Mouse (Mus musculus): ENCODE measurements around the gene Ccnd3. TPM values are rescaled to one million over a fixed set of nuclear protein-coding genes. Genes with fewer than 3 reads are reported as not detected.
A peak's percentile ranks its signal among the peaks of the same experiment; 100 is the strongest.

Gene Ccnd3
- total and polyA plus RNA-seq, 2 experiments = 16.8 to 39.1 TPM

DNA sequence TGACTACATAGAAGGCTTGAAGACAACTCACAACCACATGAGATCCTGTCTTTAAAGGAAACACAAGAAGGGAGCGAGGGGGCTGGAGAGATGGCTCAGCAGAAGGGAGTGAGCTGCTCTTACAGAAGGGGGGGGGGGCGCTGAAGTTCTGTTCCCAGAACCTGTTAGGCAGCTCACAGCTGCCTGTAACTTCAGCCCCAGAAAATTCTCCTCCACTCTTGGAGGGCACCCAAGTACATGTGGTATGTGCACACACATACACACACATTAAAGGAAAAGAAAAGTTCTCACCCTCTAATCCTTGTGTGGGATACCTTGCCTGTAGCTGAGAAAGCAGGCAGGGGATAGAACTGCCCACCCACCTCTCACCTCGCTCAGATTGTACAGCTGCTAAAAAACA is 52.3 kb downstream of the Ccnd3 start:
- 90% methylated on average over 3 of the region's 3 CpGs for WGBS
- no peak overlapping the region for H3K4me3 ChIP-seq (ENCODE audit: insufficient read depth, low read depth, low read length)
- H3K36me3 ChIP-seq (ENCODE audit: control insufficient read depth, insufficient read depth, low read length) = no peaks in the 10 kb centered on the region
- H3K9ac ChIP-seq (ENCODE audit: low read depth, low read length) = no peak overlapping the region
- DNase-seq (ENCODE audit: extremely low read depth, low read depth, low spot score) = no peak
- no peak for TF ChIP-seq CTCF (IDR thresholded peaks at IDR 0.05; ENCODE audit: low read depth, low read length)
- TF ChIP-seq POLR2A (IDR thresholded peaks at IDR 0.05; ENCODE audit: extremely low read depth, insufficient read depth, low read length) = no peak
- no peaks in the 10 kb centered on the region for H3K4me1 ChIP-seq (ENCODE audit: control insufficient read depth, insufficient read depth, low read length)
- H3K27ac ChIP-seq (replicated peaks; ENCODE audit: insufficient read depth, low read depth, low read length) = no peak overlapping the region
- H3K27me3 ChIP-seq (ENCODE audit: control insufficient read depth, insufficient read depth, low read length) = no peaks in the 10 kb centered on the region
- no peaks in the 10 kb centered on the region for H3K79me2 ChIP-seq (ENCODE audit: control insufficient read depth, insufficient read depth, low read length)

DNA sequence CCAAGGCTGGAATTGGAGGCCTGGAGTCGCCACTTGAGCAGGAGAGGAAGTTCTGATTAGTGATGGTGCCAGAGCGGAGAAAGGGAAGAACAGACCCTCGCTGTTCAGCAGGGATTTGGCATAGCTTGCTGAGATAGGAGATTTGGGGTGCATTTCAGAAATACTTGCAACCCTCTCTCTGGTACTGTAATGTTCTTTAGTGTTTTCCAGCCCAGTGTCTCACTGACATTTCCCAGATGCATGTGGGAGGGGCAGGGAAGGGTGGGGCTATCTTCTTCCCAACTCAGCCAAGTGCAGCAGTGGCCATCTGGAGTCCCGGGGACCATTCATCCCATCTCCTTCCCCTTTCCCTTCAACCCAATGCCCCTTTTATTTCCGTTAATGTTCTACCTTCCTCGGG is 54.9 kb downstream of the Ccnd3 start:
- no peak for TF ChIP-seq POLR2A (IDR thresholded peaks at IDR 0.05; ENCODE audit: extremely low read depth, insufficient read depth, low read length)
- no peak for TF ChIP-seq CTCF (IDR thresholded peaks at IDR 0.05; ENCODE audit: low read depth, low read length)
- no peak for DNase-seq (ENCODE audit: extremely low read depth, low read depth, low spot score)
- Histone ChIP-seq H3K27me3 (ENCODE audit: control insufficient read depth, insufficient read depth, low read length) (no peaks in the 10 kb centered on the region), H3K27ac (replicated peaks; ENCODE audit: insufficient read depth, low read depth, low read length) (no peak overlapping the region), H3K36me3 (ENCODE audit: control insufficient read depth, insufficient read depth, low read length) (no peaks in the 10 kb centered on the region), H3K79me2 (ENCODE audit: control insufficient read depth, insufficient read depth, low read length) (no peaks in the 10 kb centered on the region), H3K9ac (ENCODE audit: low read depth, low read length) (no peak overlapping the region), H3K4me1 (ENCODE audit: control insufficient read depth, insufficient read depth, low read length) (no peaks in the 10 kb centered on the region), H3K4me3 (ENCODE audit: insufficient read depth, low read depth, low read length) (no peak overlapping the region)
- WGBS = 79% methylated on average over 6 of the region's 6 CpGs

DNA sequence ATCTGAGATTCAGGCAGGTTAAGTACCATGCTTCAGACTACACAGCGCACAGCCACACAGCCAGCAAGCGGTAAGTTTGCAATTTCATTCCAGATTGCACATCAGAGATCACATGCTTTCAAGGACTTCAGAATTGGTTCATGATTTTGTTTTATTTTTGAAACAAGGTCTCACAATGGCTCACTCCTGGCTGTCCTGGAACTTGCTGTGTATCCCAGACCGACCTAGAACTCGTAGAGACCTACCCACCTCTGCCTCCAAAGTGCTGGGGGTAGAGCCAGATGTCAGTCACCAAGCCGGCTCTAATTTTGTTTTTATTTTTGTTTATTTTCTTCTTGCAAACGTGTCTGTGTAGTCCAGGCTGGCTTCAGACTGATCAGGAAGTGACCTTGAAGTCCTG is 58.0 kb downstream of the Ccnd3 start:
- DNase-seq (ENCODE audit: extremely low read depth, low read depth, low spot score) = no peak
- H3K4me1 ChIP-seq (ENCODE audit: control insufficient read depth, insufficient read depth, low read length) = no peaks in the 10 kb centered on the region
- no peaks in the 10 kb centered on the region for H3K27me3 ChIP-seq (ENCODE audit: control insufficient read depth, insufficient read depth, low read length)
- TF ChIP-seq POLR2A (IDR thresholded peaks at IDR 0.05; ENCODE audit: extremely low read depth, insufficient read depth, low read length) (no peak), CTCF (IDR thresholded peaks at IDR 0.05; ENCODE audit: low read depth, low read length) (no peak)
- H3K79me2 ChIP-seq (ENCODE audit: control insufficient read depth, insufficient read depth, low read length) = no peaks in the 10 kb centered on the region
- no peak overlapping the region for H3K27ac ChIP-seq (replicated peaks; ENCODE audit: insufficient read depth, low read depth, low read length)
- no peaks in the 10 kb centered on the region for H3K36me3 ChIP-seq (ENCODE audit: control insufficient read depth, insufficient read depth, low read length)
- H3K9ac ChIP-seq (ENCODE audit: low read depth, low read length) = no peak overlapping the region
- no peak overlapping the region for H3K4me3 ChIP-seq (ENCODE audit: insufficient read depth, low read depth, low read length)
- WGBS = 60% methylated on average over 6 of the region's 6 CpGs

DNA sequence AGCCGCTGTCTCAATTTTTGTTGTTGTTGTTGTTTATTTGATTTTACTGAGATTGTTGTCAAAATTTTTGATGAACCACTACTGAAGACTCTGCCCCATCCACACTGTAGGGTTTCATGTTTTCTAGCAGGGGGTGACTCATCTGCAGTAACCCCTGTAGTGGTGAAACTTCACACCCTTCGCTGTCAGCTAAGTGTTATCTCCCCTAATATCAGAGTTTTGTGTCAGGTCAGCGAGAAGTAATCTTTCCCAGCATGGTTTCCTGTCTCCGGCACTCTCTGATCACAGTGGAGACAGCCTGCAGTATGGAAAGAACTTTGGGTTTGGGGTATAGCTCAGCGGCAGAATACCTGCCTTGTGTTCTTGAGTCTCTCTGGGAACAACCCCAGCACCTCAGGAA is 59.8 kb downstream of the Ccnd3 start:
- DNase-seq (ENCODE audit: extremely low read depth, low read depth, low spot score) = no peak
- Histone ChIP-seq H3K36me3 (ENCODE audit: control insufficient read depth, insufficient read depth, low read length) (no peaks in the 10 kb centered on the region), H3K27me3 (ENCODE audit: control insufficient read depth, insufficient read depth, low read length) (no peaks in the 10 kb centered on the region), H3K4me1 (ENCODE audit: control insufficient read depth, insufficient read depth, low read length) (no peaks in the 10 kb centered on the region), H3K79me2 (ENCODE audit: control insufficient read depth, insufficient read depth, low read length) (no peaks in the 10 kb centered on the region), H3K9ac (ENCODE audit: low read depth, low read length) (no peak overlapping the region), H3K27ac (replicated peaks; ENCODE audit: insufficient read depth, low read depth, low read length) (no peak overlapping the region), H3K4me3 (ENCODE audit: insufficient read depth, low read depth, low read length) (no peak overlapping the region)
- 77% methylated on average over 5 of the region's 5 CpGs for WGBS
- TF ChIP-seq CTCF (IDR thresholded peaks at IDR 0.05; ENCODE audit: low read depth, low read length) (no peak), POLR2A (IDR thresholded peaks at IDR 0.05; ENCODE audit: extremely low read depth, insufficient read depth, low read length) (no peak)

DNA sequence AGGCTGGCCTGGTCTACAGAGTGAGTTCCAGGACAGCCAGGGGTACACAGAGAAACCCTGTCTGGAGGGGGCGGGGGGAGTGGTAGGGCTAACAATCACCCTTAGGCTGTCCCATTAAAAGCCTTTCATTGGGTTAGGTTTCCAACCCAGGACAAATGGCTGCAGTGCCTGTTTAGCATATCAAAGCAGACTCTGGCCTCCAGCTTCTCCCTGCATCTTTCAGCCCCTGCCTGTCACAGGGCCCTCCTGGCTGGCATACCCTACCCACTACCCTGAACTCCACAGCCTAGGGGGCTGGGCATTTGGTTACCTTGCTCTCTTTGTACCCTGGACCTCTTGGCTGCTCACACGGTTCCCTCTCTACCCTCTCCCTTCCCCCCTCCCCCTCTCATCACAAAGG is 61.3 kb downstream of the Ccnd3 start:
- Histone ChIP-seq H3K79me2 (ENCODE audit: control insufficient read depth, insufficient read depth, low read length) (no peaks in the 10 kb centered on the region), H3K4me3 (ENCODE audit: insufficient read depth, low read depth, low read length) (no peak overlapping the region), H3K9ac (ENCODE audit: low read depth, low read length) (no peak overlapping the region), H3K36me3 (ENCODE audit: control insufficient read depth, insufficient read depth, low read length) (no peaks in the 10 kb centered on the region), H3K27me3 (ENCODE audit: control insufficient read depth, insufficient read depth, low read length) (no peaks in the 10 kb centered on the region), H3K4me1 (ENCODE audit: control insufficient read depth, insufficient read depth, low read length) (no peaks in the 10 kb centered on the region), H3K27ac (replicated peaks; ENCODE audit: insufficient read depth, low read depth, low read length) (no peak overlapping the region)
- 60% methylated on average over 2 of the region's 2 CpGs for WGBS
- TF ChIP-seq POLR2A (IDR thresholded peaks at IDR 0.05; ENCODE audit: extremely low read depth, insufficient read depth, low read length) (no peak), CTCF (IDR thresholded peaks at IDR 0.05; ENCODE audit: low read depth, low read length) (no peak)
- DNase-seq (ENCODE audit: extremely low read depth, low read depth, low spot score) = no peak

DNA sequence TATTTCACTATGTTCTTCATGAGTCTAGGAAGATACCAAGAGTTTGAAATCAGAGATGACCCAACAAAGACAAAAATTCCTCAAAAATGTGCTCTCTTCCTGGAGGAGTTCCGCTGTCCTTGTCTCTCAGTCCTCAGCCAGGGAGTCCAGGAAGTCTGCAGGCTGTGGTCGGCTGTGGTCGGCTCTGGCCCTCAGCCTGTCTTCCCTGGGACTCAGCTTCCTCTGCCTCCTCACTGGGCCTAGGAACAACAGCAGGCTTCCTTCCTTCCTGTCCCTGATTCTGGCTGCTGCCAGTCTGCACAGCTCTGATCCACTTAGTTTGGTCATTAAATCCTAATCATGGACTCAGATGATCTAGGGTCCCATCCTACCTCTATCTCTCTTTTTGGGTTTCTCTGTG is 62.4 kb downstream of the Ccnd3 start:
- 77% methylated on average over 3 of the region's 3 CpGs for WGBS
- H3K9ac ChIP-seq (ENCODE audit: low read depth, low read length) = no peak overlapping the region
- no peak for TF ChIP-seq CTCF (IDR thresholded peaks at IDR 0.05; ENCODE audit: low read depth, low read length)
- TF ChIP-seq POLR2A (IDR thresholded peaks at IDR 0.05; ENCODE audit: extremely low read depth, insufficient read depth, low read length) = no peak
- peak overlapping the region; percentile 47 for H3K27ac ChIP-seq (replicated peaks; ENCODE audit: insufficient read depth, low read depth, low read length)
- H3K79me2 ChIP-seq (ENCODE audit: control insufficient read depth, insufficient read depth, low read length) = no peaks in the 10 kb centered on the region
- no peak for DNase-seq (ENCODE audit: extremely low read depth, low read depth, low spot score)
- no peaks in the 10 kb centered on the region for H3K27me3 ChIP-seq (ENCODE audit: control insufficient read depth, insufficient read depth, low read length)
- no peaks in the 10 kb centered on the region for H3K36me3 ChIP-seq (ENCODE audit: control insufficient read depth, insufficient read depth, low read length)
- no peak overlapping the region for H3K4me3 ChIP-seq (ENCODE audit: insufficient read depth, low read depth, low read length)
- H3K4me1 ChIP-seq (ENCODE audit: control insufficient read depth, insufficient read depth, low read length) = no peaks in the 10 kb centered on the region
